Mouse (Mus musculus): ENCODE measurements around the gene Cox11. TPM values are rescaled to one million over a fixed set of nuclear protein-coding genes. Genes with fewer than 3 reads are reported as not detected.

The Cox11 gene
- total RNA-seq (2023) = 19.1 TPM

GRCm38 (mm10) chr11:90637440-90638311, at the start of gene Cox11, which contains the start of gene Stxbp4:
Gene Cox11, plus strand, starts transcription at chr11:90638173.
Gene Stxbp4, minus strand, starts transcription at chr11:90638084.

GRCm38 (mm10) chr11:90687460-90688416, 49.8 kb downstream of the Cox11 start, which contains the start of gene Tom1l1:
Gene Tom1l1, minus strand, starts transcription at chr11:90688366.

Other genes with a start within 250 kb of the Cox11 start
- 0.46 TPM for gene Hlf, start 247.3 kb upstream of the Cox11 start, total RNA-seq (2023)
- 5.1 TPM for gene Stxbp4, start 89 bp upstream of the Cox11 start, total RNA-seq (2023)
- not detected for gene Tom1l1, start 50.2 kb downstream of the Cox11 start, total RNA-seq (2023)